Mouse (Mus musculus) left cerebral cortex, adult 11 months (tissue): ENCODE data around the gene Gm8693.
"Not testable (repeated sequence)": the region's sequence is repeated elsewhere in the genome, so short reads cannot be mapped to it uniquely, and the experiment has no call there.

ENCODE experiments used
- DNase-seq: peaks from one replicate; pipeline ENCODE4 v3.0.0; 2022; ENCODE audit warnings: low spot score

Gm8693 gene

GRCm38 (mm10) chr7:22692217-22692616 lies at the start of gene Gm8693:
Gene Gm8693 (minus strand): TSS chr7:22692317.
- not testable (repeated sequence) for DNase-seq

DNA sequence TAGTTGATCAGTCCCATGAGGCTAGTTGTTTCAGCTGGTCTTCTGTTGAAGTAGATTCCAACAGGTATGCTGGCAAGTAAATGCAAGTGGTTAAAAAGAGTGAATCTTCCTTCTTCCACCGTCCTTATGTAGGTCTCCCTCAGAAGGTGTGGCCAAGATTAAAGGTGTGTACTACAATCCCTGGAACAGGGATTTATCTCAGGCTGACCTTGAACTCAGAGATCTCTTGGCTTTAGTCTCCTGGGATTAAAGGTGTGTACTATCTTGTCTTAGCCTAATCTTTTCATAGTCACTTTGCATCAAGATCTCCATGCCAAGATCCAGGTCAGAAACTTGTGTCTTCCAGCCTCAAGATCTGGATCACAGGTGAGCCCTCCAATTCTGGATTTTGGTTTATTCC lies 27.5 kb upstream of the Gm8693 start, which contains the start of gene Gm4567:
Gene Gm4567, minus strand, starts transcription at position 101 of the 400 bp plus-strand sequence.
- not testable (repeated sequence) for DNase-seq

GRCm38 (mm10) chr7:22657718-22658117 lies 34.4 kb downstream of the Gm8693 start, which contains the start of gene Vmn1r155:
Gene Vmn1r155 (plus strand): TSS chr7:22658018.
- DNase-seq = not testable (repeated sequence)
